Mouse (Mus musculus): ENCODE results near the gene Rasal1. TPM values are rescaled to one million over a fixed set of nuclear protein-coding genes. Genes with fewer than 3 reads are reported as not detected.

Gene Rasal1
- polyA plus RNA-seq, 1 experiment from 2014 or later: 1.8 TPM

DNA sequence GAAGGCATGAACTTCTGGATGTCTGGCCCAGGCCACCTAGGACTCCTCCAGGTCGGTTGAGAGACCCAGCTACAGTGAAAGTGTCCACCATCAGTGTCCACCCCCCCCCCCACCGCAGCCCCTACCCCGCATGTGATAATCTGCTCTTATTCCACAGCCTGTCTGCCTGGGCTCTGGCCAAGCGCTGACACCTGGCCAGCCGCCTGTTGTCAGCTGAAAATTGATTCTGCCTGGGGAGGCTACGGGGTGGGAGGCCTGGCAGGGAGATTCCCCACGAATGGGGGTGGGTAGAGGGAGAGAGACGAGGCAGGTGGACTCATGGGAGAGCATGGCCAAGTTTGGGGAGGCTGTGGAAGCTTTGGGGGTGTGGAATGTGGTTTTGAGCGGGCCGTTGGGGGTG, 68.5 kb downstream of the Rasal1 start:
- Histone ChIP-seq H3K27ac (ENCODE audit: low read length) (no peak overlapping the region), H3K9ac (ENCODE audit: low read depth, low read length) (no peak overlapping the region), H3K4me1 (ENCODE audit: control insufficient read depth, insufficient read depth, low read length) (no peaks in the 10 kb centered on the region), H3K36me3 (ENCODE audit: control insufficient read depth, insufficient read depth, low read length) (no peaks in the 10 kb centered on the region), H3K4me3 (ENCODE audit: low read length) (no peak overlapping the region), H3K9me3 (ENCODE audit: control insufficient read depth, low read length) (no peaks in the 10 kb centered on the region), H3K4me2 (ENCODE audit: low read depth, low read length) (no peak overlapping the region), H3K27me3 (replicated peaks; ENCODE audit: control insufficient read depth, insufficient read depth, low read length) (peaks cover 16% of the 10 kb centered on the region)
- ATAC-seq: no peak
- WGBS: 69% methylated on average over 10 of the region's 10 CpGs

GRCm38 (mm10) chr5:120718600-120719378, 70.2 kb downstream of the Rasal1 start:
- H3K9me3 ChIP-seq (ENCODE audit: control insufficient read depth, low read length): no peaks in the 10 kb centered on the region
- no peak overlapping the region for H3K27ac ChIP-seq (ENCODE audit: low read length)
- no peak overlapping the region for H3K9ac ChIP-seq (ENCODE audit: low read depth, low read length)
- 52% methylated on average over 14 of the region's 15 CpGs for WGBS
- no peak for ATAC-seq
- no peak overlapping the region for H3K4me2 ChIP-seq (ENCODE audit: low read depth, low read length)
- no peaks in the 10 kb centered on the region for H3K36me3 ChIP-seq (ENCODE audit: control insufficient read depth, insufficient read depth, low read length)
- H3K4me3 ChIP-seq (ENCODE audit: low read length): no peak overlapping the region
- no peaks in the 10 kb centered on the region for H3K4me1 ChIP-seq (ENCODE audit: control insufficient read depth, insufficient read depth, low read length)
- H3K27me3 ChIP-seq (replicated peaks; ENCODE audit: control insufficient read depth, insufficient read depth, low read length): peaks cover 1% of the 10 kb centered on the region; the same call in 1 of the 2 replicates

DNA sequence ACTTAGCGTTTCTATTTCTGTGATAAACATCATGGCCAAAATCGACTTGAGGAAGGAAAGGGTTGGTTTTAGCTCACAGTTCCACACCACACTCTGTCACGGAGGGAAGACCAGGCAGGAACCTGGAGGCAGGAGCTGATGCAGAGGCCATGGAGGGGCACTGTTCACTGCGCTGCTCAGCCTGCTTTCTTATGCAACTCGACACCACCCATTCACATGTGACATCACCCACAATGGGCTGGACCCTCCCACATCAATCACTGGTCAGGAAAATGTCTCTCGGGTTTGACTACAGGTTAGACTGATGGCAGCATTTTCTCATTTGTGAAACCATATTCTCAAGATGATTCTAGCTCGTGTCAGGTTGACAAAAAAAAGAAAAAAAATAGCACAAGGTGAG, 72.4 kb downstream of the Rasal1 start:
- no peak overlapping the region for H3K9ac ChIP-seq (ENCODE audit: low read depth, low read length)
- H3K4me2 ChIP-seq (ENCODE audit: low read depth, low read length): no peak overlapping the region
- no peak overlapping the region for H3K4me3 ChIP-seq (ENCODE audit: low read length)
- WGBS: 64% methylated on average over 7 of the region's 7 CpGs
- H3K4me1 ChIP-seq (ENCODE audit: control insufficient read depth, insufficient read depth, low read length): no peaks in the 10 kb centered on the region
- no peak for ATAC-seq
- H3K27me3 ChIP-seq (replicated peaks; ENCODE audit: control insufficient read depth, insufficient read depth, low read length): no peaks in the 10 kb centered on the region
- no peak overlapping the region for H3K27ac ChIP-seq (ENCODE audit: low read length)
- no peaks in the 10 kb centered on the region for H3K9me3 ChIP-seq (ENCODE audit: control insufficient read depth, low read length)
- H3K36me3 ChIP-seq (ENCODE audit: control insufficient read depth, insufficient read depth, low read length): no peaks in the 10 kb centered on the region

DNA sequence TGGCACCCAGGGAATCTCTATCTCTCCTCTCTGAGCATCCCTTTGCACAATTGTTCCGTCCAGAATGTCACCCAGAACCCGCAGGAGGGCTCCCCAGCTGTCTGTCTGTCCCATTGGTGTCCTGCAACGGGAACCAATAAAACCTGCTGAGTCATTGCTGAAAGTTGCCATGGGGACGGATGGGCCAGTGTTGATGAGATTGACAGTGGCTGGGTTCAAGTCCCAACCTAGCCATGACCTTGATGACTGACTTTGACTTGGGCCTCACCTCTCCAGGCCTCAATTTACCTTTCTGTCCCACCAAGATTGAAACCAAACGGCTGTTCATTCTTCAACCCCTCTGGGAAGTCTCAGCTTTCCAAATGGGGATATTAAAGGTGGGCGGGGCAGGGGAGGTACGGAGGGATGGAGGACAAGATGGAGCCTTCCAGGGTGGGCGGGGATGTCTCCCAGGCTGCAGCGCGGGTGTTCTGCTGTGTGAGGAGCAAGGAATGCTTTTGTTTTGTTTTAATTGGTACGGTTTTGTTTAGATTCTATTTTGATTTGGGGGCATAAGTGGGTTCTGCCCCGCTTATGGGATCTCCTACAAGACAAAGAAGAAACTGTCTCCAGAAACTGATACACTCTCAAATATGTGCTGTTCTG, 77.3 kb downstream of the Rasal1 start:
- no peak overlapping the region for H3K4me3 ChIP-seq (ENCODE audit: low read length)
- no peak overlapping the region for H3K27ac ChIP-seq (ENCODE audit: low read length)
- no peaks in the 10 kb centered on the region for H3K4me1 ChIP-seq (ENCODE audit: control insufficient read depth, insufficient read depth, low read length)
- H3K9me3 ChIP-seq (ENCODE audit: control insufficient read depth, low read length): no peaks in the 10 kb centered on the region
- WGBS: 63% methylated on average over 12 of the region's 12 CpGs
- ATAC-seq: no peak
- H3K4me2 ChIP-seq (ENCODE audit: low read depth, low read length): no peak overlapping the region
- H3K9ac ChIP-seq (ENCODE audit: low read depth, low read length): no peak overlapping the region
- H3K27me3 ChIP-seq (replicated peaks; ENCODE audit: control insufficient read depth, insufficient read depth, low read length): no peaks in the 10 kb centered on the region
- no peaks in the 10 kb centered on the region for H3K36me3 ChIP-seq (ENCODE audit: control insufficient read depth, insufficient read depth, low read length)

Other genes starting within 250 kb of the Rasal1 start
- not detected in 2 replicates for gene Lhx5, start 217.1 kb upstream of the Rasal1 start, polyA plus RNA-seq (2015; fragmentation: Nextera tagmentation; extraction: Ambion mirVana)
- gene Sdsl, start 176.0 kb upstream of the Rasal1 start, polyA plus RNA-seq (2015; fragmentation: Nextera tagmentation; extraction: Ambion mirVana): 19.9 and 20.2 TPM in 2 replicates
- 0.18 and 0.37 TPM in 2 replicates for gene Sds, start 172.3 kb upstream of the Rasal1 start, polyA plus RNA-seq (2015; fragmentation: Nextera tagmentation; extraction: Ambion mirVana)
- gene Plbd2, start 145.2 kb upstream of the Rasal1 start, polyA plus RNA-seq (2015; fragmentation: Nextera tagmentation; extraction: Ambion mirVana): 43.9 and 46.9 TPM in 2 replicates
- gene Slc8b1, start 137.6 kb upstream of the Rasal1 start, polyA plus RNA-seq (2015; fragmentation: Nextera tagmentation; extraction: Ambion mirVana): 6.9 and 7.6 TPM in 2 replicates
- gene Tpcn1, start 60.1 kb upstream of the Rasal1 start, polyA plus RNA-seq (2015; fragmentation: Nextera tagmentation; extraction: Ambion mirVana): 21.4 and 23.9 TPM in 2 replicates
- 0.17 and 0.27 TPM in 2 replicates for gene Iqcd, start 59.8 kb upstream of the Rasal1 start, polyA plus RNA-seq (2015; fragmentation: Nextera tagmentation; extraction: Ambion mirVana)
- gene Rita1, start 36.2 kb upstream of the Rasal1 start, polyA plus RNA-seq (2015; fragmentation: Nextera tagmentation; extraction: Ambion mirVana): 12.7 and 12.8 TPM in 2 replicates
- gene Ddx54, start 36.1 kb upstream of the Rasal1 start, polyA plus RNA-seq (2015; fragmentation: Nextera tagmentation; extraction: Ambion mirVana): 50.8 and 51.4 TPM in 2 replicates
- 0.24 TPM in 1 of 2 replicates, not detected in the other for gene Cfap73, start 14.6 kb upstream of the Rasal1 start, polyA plus RNA-seq (2015; fragmentation: Nextera tagmentation; extraction: Ambion mirVana)
- gene Dtx1, start 63.1 kb downstream of the Rasal1 start, polyA plus RNA-seq (2015; fragmentation: Nextera tagmentation; extraction: Ambion mirVana): 2.2 and 3.0 TPM in 2 replicates
- gene Oas2, start 101.0 kb downstream of the Rasal1 start, polyA plus RNA-seq (2015; fragmentation: Nextera tagmentation; extraction: Ambion mirVana): 0.23 and 0.29 TPM in 2 replicates
- 0.18 and 0.20 TPM in 2 replicates for gene Oas3, start 128.8 kb downstream of the Rasal1 start, polyA plus RNA-seq (2015; fragmentation: Nextera tagmentation; extraction: Ambion mirVana)
- gene Oas1e, start 146.7 kb downstream of the Rasal1 start, polyA plus RNA-seq (2015; fragmentation: Nextera tagmentation; extraction: Ambion mirVana): not detected in 2 replicates
- gene Oas1c, start 163.7 kb downstream of the Rasal1 start, polyA plus RNA-seq (2015; fragmentation: Nextera tagmentation; extraction: Ambion mirVana): 0.58 and 1.1 TPM in 2 replicates
- gene Oas1f, start 198.6 kb downstream of the Rasal1 start, polyA plus RNA-seq (2015; fragmentation: Nextera tagmentation; extraction: Ambion mirVana): 0.20 TPM in 1 of 2 replicates, not detected in the other
- not detected in 2 replicates for gene Oas1h, start 212.6 kb downstream of the Rasal1 start, polyA plus RNA-seq (2015; fragmentation: Nextera tagmentation; extraction: Ambion mirVana)
- 1.5 and 2.6 TPM in 2 replicates for gene Oas1g, start 238.8 kb downstream of the Rasal1 start, polyA plus RNA-seq (2015; fragmentation: Nextera tagmentation; extraction: Ambion mirVana)